Mouse (Mus musculus): ENCODE measurements around the gene Ssr2. TPM values are rescaled to one million over a fixed set of nuclear protein-coding genes. Genes with fewer than 3 reads are reported as not detected.

The Ssr2 gene
- polyA plus RNA-seq, 1 experiment from 2014 or later, result 294 TPM

- WGBS, result 51% methylated on average over 20 of the region's 20 CpGs
- H3K27ac ChIP-seq, result no peak overlapping the region
Observed at GRCm38 (mm10) chr3:88544955-88545591, 30.6 kb upstream of the Ssr2 start.

DNA sequence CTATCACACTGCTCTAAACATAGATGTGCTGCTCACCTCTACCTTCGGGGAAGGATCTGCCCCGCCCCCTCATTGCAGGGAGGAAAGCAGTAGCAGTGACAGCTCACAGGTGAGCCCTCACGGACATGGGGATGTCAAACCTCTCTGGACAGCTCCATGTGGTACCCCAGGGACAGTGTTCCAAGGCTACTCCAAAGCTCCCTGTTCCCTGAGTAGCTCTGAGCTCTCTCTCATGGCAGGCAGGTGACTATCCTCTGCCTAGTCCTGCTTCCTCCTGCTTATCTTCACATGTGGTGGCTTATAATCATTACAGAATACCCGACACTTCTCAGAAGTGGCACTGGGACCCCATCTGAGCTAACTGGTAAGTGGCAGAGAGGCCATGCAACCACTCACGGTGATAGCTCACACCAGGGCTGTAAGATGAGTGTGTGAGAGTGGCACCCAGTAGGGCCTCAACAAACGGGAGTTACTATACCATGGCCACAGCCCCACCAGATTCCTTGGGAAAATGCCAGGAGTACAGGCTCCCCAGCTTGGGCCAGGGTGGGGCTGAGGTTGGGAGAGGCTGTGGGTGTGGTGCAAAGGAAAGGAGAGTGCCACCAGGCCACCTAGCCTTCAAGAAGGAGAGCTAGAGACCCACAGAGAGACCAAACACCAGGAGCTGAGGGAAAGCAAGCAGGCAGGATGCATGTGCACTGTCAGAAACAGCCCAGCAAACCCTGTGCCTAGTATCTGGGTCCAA is 28.8 kb upstream of the Ssr2 start:
- no peak overlapping the region for H3K4me2 ChIP-seq (ENCODE audit: low read length)
- no peak for TF ChIP-seq CTCF (IDR thresholded peaks at IDR 0.05; ENCODE audit: low read depth)
- ATAC-seq (replicated peaks; ENCODE audit: low FRiP score, low read depth), result no peak
- 77% methylated on average over 6 of the region's 6 CpGs for WGBS
- peaks cover 6% of the 10 kb centered on the region for H3K4me1 ChIP-seq (replicated peaks; ENCODE audit: insufficient read depth, low read length)
- H3K9ac ChIP-seq (ENCODE audit: low read depth, low read length), result no peak overlapping the region; the same call in 1 of the 2 replicates
- H3K36me3 ChIP-seq (ENCODE audit: insufficient read depth, low read length), result no peaks in the 10 kb centered on the region
- no peaks in the 10 kb centered on the region for H3K27me3 ChIP-seq (ENCODE audit: insufficient read depth, low read length)
- H3K4me3 ChIP-seq (replicated peaks; ENCODE audit: low read depth, low read length), result no peak overlapping the region
- no peak overlapping the region for H3K27ac ChIP-seq
- DNase-seq (ENCODE audit: low spot score), result no peak
- no peaks in the 10 kb centered on the region for H3K9me3 ChIP-seq (replicated peaks; ENCODE audit: low read length)

More at GRCm38 (mm10) chr3:88544955-88545591, 30.6 kb upstream of the Ssr2 start:
- H3K36me3 ChIP-seq (ENCODE audit: insufficient read depth, low read length), result no peaks in the 10 kb centered on the region
- TF ChIP-seq CTCF (IDR thresholded peaks at IDR 0.05; ENCODE audit: low read depth), result no peak
- no peak overlapping the region for H3K4me3 ChIP-seq (replicated peaks; ENCODE audit: low read depth, low read length)
- ATAC-seq (replicated peaks; ENCODE audit: low FRiP score, low read depth) (no peak), DNase-seq (ENCODE audit: low spot score) (no peak)
- no peak overlapping the region for H3K9ac ChIP-seq (ENCODE audit: low read depth, low read length)
- H3K4me2 ChIP-seq (ENCODE audit: low read length), result no peak overlapping the region
- no peaks in the 10 kb centered on the region for H3K9me3 ChIP-seq (replicated peaks; ENCODE audit: low read length)
- H3K27me3 ChIP-seq (ENCODE audit: insufficient read depth, low read length), result no peaks in the 10 kb centered on the region
- no peaks in the 10 kb centered on the region for H3K4me1 ChIP-seq (replicated peaks; ENCODE audit: insufficient read depth, low read length)

GRCm38 (mm10) chr3:88548180-88548917 is 27.3 kb upstream of the Ssr2 start, which contains the start of gene Rab25:
Rab25 (minus strand) TSS chr3:88548300.
- DNase-seq (ENCODE audit: low spot score), result no peak
- Histone ChIP-seq H3K27ac (peak within 1 kb of the TSS; percentile 42; the same call in 1 of the 2 replicates), H3K4me1 (replicated peaks; ENCODE audit: insufficient read depth, low read length) (peaks cover 10% of the 10 kb centered on the region), H3K36me3 (ENCODE audit: insufficient read depth, low read length) (no peaks in the 10 kb centered on the region), H3K9me3 (replicated peaks; ENCODE audit: low read length) (no peaks in the 10 kb centered on the region), H3K4me2 (ENCODE audit: low read length) (peak within 1 kb of the TSS; percentile 41), H3K27me3 (ENCODE audit: insufficient read depth, low read length) (no peaks in the 10 kb centered on the region), H3K4me3 (replicated peaks; ENCODE audit: low read depth, low read length) (no peak within 1 kb of the TSS), H3K9ac (ENCODE audit: low read depth, low read length) (no peak within 1 kb of the TSS)
- 48% methylated on average over 18 of the region's 18 CpGs for WGBS
- ATAC-seq (replicated peaks; ENCODE audit: low FRiP score, low read depth), result no peak
- TF ChIP-seq CTCF (IDR thresholded peaks at IDR 0.05; ENCODE audit: low read depth), result no peak

DNA sequence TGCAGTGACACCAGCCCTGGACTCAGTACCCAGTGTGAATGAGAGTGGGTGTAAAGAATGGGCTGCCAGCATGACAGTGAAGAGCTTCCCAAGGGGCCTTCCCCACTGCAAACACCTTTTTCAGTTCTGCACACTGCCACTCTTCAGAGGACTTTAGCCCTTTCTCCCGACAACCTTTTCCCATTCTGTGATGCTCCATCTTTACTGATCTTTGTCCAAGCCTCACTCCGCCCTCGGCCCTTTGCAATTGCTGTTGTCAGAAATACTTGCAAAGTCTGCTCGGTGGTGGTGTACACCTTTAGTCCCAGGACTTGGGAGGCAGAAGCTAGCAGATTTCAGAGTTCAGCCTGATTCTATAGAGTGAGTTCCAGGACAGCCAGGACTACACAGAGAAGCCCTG is 24.1 kb upstream of the Ssr2 start:
- TF ChIP-seq CTCF (IDR thresholded peaks at IDR 0.05; ENCODE audit: low read depth), result no peak
- peak overlapping the region; percentile 96; the same call in 1 of the 2 replicates for H3K27ac ChIP-seq
- H3K27me3 ChIP-seq (ENCODE audit: insufficient read depth, low read length), result no peaks in the 10 kb centered on the region
- H3K4me1 ChIP-seq (replicated peaks; ENCODE audit: insufficient read depth, low read length), result peaks cover 20% of the 10 kb centered on the region
- ATAC-seq (replicated peaks; ENCODE audit: low FRiP score, low read depth) (no peak), DNase-seq (ENCODE audit: low spot score) (no peak)
- WGBS, result 77% methylated on average over 4 of the region's 4 CpGs
- no peaks in the 10 kb centered on the region for H3K9me3 ChIP-seq (replicated peaks; ENCODE audit: low read length)
- H3K9ac ChIP-seq (ENCODE audit: low read depth, low read length), result no peak overlapping the region
- peak overlapping the region; percentile 88; the same call in 1 of the 2 replicates for H3K4me2 ChIP-seq (ENCODE audit: low read length)
- H3K36me3 ChIP-seq (ENCODE audit: insufficient read depth, low read length), result peaks cover 4% of the 10 kb centered on the region
- H3K4me3 ChIP-seq (replicated peaks; ENCODE audit: low read depth, low read length), result 0 out of 2 replicates have a peak overlapping the region, but pooled peaks have one; percentile 90

GRCm38 (mm10) chr3:88552082-88552645 is 23.5 kb upstream of the Ssr2 start:
- no peak for DNase-seq (ENCODE audit: low spot score)
- Histone ChIP-seq H3K4me3 (replicated peaks; ENCODE audit: low read depth, low read length) (peak overlapping the region; percentile 90), H3K9me3 (replicated peaks; ENCODE audit: low read length) (no peaks in the 10 kb centered on the region), H3K4me2 (ENCODE audit: low read length) (peak overlapping the region; percentile 88), H3K27ac (peak overlapping the region; percentile 96), H3K9ac (ENCODE audit: low read depth, low read length) (peak overlapping the region; percentile 71), H3K36me3 (ENCODE audit: insufficient read depth, low read length) (peaks cover 10% of the 10 kb centered on the region), H3K4me1 (replicated peaks; ENCODE audit: insufficient read depth, low read length) (peaks cover 20% of the 10 kb centered on the region), H3K27me3 (ENCODE audit: insufficient read depth, low read length) (no peaks in the 10 kb centered on the region)
- TF ChIP-seq CTCF (IDR thresholded peaks at IDR 0.05; ENCODE audit: low read depth), result no peak
- WGBS, result 18% methylated on average over 16 of the region's 16 CpGs
- no peak for ATAC-seq (replicated peaks; ENCODE audit: low FRiP score, low read depth)
